Mouse (Mus musculus) heart, adult 8-10 months (tissue): ENCODE results near the gene Erg. TPM values are rescaled to one million over a fixed set of nuclear protein-coding genes. Genes with fewer than 3 reads are reported as not detected.
A peak's percentile ranks its signal among the peaks of the same experiment; 100 is the strongest.

Source experiments
- DNase-seq: peaks from one replicate; pipeline ENCODE4 v3.0.0; 2022; ENCODE audit warnings: low spot score
- total RNA-seq, 4 experiments: library from RNA; stranded (reverse); gene quantifications; 2 replicates each; pipeline ENCODE4 v1.2.4; 2022

Erg gene
- 10 to 100 TPM; 20.8 to 31.1 (median 27.7) TPM for total RNA-seq

- no peak for DNase-seq
Measured at GRCm38 (mm10) chr16:95586311-95586602, at the start of gene Erg. Gene Erg (minus strand): TSS chr16:95586593.

- no peak for DNase-seq
Measured at GRCm38 (mm10) chr16:95631816-95632215, 45.4 kb upstream of the Erg start.

- no peak for DNase-seq
Measured at GRCm38 (mm10) chr16:95623876-95624770, 37.7 kb upstream of the Erg start.

- no peak for DNase-seq
Measured at GRCm38 (mm10) chr16:95623056-95623455, 36.7 kb upstream of the Erg start.

GRCm38 (mm10) chr16:95619859-95620325, 33.5 kb upstream of the Erg start:
- DNase-seq, result no peak

GRCm38 (mm10) chr16:95618206-95618605, 31.8 kb upstream of the Erg start:
- DNase-seq, result no peak

GRCm38 (mm10) chr16:95617720-95618119, 31.3 kb upstream of the Erg start:
- DNase-seq, result no peak

- peak; percentile 24 for DNase-seq
Measured at GRCm38 (mm10) chr16:95615579-95615978, 29.2 kb upstream of the Erg start.

- DNase-seq, result no peak
Measured at GRCm38 (mm10) chr16:95614482-95614881, 28.1 kb upstream of the Erg start.

- no peak for DNase-seq
Measured at GRCm38 (mm10) chr16:95611982-95612746, 25.8 kb upstream of the Erg start.

GRCm38 (mm10) chr16:95608624-95609023, 22.2 kb upstream of the Erg start:
- DNase-seq, result no peak

GRCm38 (mm10) chr16:95605304-95605703, 18.9 kb upstream of the Erg start:
- peak; percentile 62 for DNase-seq

GRCm38 (mm10) chr16:95602504-95602903, 16.1 kb upstream of the Erg start:
- no peak for DNase-seq

- DNase-seq, result no peak
Measured at GRCm38 (mm10) chr16:95601807-95602206, 15.4 kb upstream of the Erg start.

GRCm38 (mm10) chr16:95601219-95601580, 14.8 kb upstream of the Erg start:
- DNase-seq, result no peak

- no peak for DNase-seq
Measured at GRCm38 (mm10) chr16:95600572-95601218, 14.3 kb upstream of the Erg start.

GRCm38 (mm10) chr16:95598930-95599329, 12.5 kb upstream of the Erg start:
- DNase-seq, result no peak

GRCm38 (mm10) chr16:95597578-95597951, 11.2 kb upstream of the Erg start:
- DNase-seq, result no peak

- DNase-seq, result no peak
Measured at GRCm38 (mm10) chr16:95596884-95597577, 10.6 kb upstream of the Erg start.

GRCm38 (mm10) chr16:95588849-95589248, 2.5 kb upstream of the Erg start:
- no peak for DNase-seq

GRCm38 (mm10) chr16:95586726-95587125, 333 bp upstream of the Erg start:
- DNase-seq, result no peak
